Mouse (Mus musculus) left cerebral cortex, adult 6 months (tissue): Measurements from ENCODE around the gene Eif2ak1. TPM values are rescaled to one million over a fixed set of nuclear protein-coding genes. Genes with fewer than 3 reads are reported as not detected.

Experiments
- long read RNA-seq, 2 experiments: library from polyadenylated mRNA; unstranded; transcript quantifications; one replicate each; pipeline ENCODE4 v2.0.0; 2019 to 2020
- polyA plus RNA-seq: library from polyadenylated mRNA; unstranded; fragments of <200 nt; fragmentation: Nextera tagmentation; gene quantifications from 2 replicates; pipeline ENCODE4 v1.2.3, GENCODE M21; 2021

The Eif2ak1 gene
- polyA plus RNA-seq = 22.7 and 29.4 TPM in 2 replicates
- long read RNA-seq, experiment 1, full-length matches to known transcripts = 189 of 215 reads
- long read RNA-seq, experiment 1, partial matches to known transcripts = 8 of 215 reads
- long read RNA-seq, experiment 1, other reads (novel, unspliced or antisense) = 18 of 215 reads
- long read RNA-seq, experiment 2, full-length matches to known transcripts = 17 of 40 reads
- long read RNA-seq, experiment 2, partial matches to known transcripts = 12 of 40 reads
- long read RNA-seq, experiment 2, other reads (novel, unspliced or antisense) = 11 of 40 reads

DNA sequence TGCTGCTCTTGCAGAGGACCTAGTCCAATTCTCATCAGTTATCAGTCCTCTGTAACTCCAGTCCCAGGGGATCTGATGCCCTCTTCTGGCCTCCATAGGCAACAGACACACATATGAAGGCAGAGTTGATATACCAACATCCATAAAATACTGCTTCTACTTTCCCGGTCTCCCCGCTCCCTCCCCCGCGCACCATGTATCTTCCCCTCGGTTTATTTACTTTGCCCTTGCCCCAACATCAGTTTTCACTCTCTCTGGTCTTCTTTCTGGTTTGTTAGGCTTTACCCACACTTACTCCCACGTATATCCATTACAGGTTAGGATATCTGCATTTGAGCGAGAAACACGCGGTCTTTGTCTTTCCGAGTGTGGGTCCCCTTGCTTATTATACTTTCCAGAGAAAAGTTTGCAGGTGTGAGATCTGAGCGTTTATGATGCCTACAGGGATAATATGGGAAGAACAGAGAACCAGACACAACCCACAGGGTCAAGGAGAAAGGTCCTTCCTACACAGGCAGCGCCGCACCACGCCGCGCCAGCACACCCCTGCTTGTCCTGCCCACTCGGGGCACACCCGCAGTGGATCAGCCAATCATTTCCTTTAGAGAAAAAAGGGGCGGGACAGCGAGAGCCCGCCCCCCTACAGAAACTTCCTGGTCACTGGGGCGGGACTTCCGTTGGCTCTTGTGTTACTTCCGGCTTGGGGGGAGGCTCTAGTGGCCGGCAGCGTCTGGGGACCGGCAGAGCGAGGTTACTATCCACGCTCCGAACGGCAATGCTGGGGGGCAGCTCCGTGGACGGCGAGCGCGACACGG is at the start of gene Eif2ak1:
Gene Eif2ak1, plus strand, starts transcription at position 673 of the 815 bp plus-strand sequence.

DNA sequence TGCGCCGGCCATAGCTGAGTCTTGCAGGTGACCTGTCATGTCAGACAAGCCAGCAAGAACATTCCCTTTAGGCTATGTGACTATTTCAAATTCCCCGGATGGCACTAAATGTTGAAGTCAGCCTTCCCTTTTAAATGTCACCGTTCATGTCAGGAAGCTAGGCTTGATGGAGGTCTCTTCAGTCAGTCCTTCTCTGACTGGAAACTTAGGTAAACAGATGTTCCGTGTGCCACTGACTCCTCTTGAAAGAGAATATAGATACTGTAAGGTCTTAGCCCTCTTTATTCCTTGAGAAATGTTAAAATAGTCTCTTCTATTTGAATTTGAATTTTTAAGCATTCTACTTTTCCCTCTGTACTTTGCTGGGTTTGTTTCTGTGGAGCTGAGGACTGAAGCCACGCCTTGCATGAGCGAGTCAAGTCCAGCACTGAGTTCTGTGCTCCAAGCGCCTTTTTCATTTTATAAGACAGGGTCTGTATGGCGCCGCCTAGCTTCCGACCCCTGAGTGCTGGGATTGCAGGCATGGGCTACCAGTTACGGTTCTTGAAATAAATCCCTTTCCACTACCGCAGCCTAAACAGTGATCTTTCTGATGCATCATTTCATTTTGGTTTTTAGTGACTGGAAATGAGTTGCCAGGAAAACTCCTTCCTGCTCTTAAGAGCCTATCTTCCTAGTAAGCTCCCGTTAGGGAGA is 80.2 kb downstream of the Eif2ak1 start, which contains the start of gene Ankrd61:
Gene Ankrd61, minus strand, starts transcription at position 51 of the 696 bp plus-strand sequence.

DNA sequence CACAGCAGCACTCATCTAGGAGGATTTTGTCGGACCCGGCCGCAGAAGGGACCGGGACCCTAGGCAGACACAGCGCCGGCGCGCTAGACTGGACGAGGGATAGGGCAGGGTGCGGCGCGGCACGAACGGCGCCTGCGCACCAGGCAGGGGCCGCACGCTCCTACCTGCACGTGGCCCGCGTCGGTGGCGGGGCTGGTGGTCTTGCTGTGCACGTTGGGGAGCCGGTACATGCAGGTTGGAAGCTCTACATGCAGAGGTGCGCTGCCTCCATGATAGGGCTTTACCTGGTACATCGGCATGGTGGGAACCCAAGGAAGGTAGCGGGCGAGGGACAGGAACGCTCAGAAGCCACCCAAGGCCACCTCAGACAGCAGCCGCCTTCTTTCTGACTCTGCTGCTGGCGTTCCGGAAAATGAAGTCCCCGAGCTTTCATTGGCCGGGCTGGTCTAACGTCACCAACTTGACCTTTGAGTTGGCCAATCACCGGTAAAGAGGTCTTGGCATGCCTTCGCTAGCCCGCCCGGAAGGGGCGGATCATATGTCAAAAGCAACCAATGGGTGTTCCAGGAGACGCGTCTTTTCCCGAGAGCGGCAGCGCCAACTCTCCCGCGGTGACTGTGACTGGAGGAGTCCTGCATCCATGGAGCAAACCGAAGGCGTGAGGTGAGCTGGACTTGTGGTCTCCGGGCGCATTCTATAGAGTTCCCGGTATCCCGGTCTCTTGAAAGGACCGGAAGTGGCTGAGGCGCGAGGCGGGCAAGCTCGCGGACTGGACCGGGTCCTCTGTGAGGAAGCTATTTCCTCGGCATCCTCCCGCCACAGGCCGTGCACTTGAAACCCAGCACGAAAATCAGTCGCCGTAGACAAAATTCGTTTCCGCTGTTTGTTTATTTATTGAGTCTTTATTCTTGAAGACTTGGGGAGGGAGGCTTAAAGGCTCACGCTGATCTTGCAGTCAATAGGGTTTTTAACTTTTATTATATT is 92.1 kb downstream of the Eif2ak1 start, which contains the start of the genes Aimp2 and Pms2:
Gene Aimp2, minus strand, starts transcription at position 431 of the 984 bp plus-strand sequence.
Gene Pms2, plus strand, starts transcription at position 548 of the 984 bp plus-strand sequence.

DNA sequence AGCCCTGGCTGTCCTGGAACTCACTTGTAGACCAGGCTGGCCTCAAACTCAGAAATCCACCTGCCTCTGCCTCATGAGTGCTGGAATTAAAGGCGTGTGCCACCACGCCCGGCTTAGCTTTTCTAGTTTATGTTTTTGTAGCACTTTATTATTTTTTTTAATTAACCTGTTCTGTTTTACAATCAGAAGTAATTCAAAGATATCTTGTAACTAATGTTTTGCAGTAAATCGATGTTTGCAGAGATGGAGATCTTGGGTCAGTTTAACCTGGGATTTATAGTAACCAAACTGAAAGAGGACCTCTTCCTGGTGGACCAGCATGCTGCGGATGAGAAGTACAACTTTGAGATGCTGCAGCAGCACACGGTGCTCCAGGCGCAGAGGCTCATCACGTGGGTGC is 110.3 kb downstream of the Eif2ak1 start, which contains the start of gene Gm42421:
Gene Gm42421, plus strand, starts transcription at position 301 of the 400 bp plus-strand sequence.

GRCm38 (mm10) chr5:143932831-143933230 is 115.2 kb downstream of the Eif2ak1 start, which contains the start of gene Rsph10b:
Gene Rsph10b, plus strand, starts transcription at chr5:143933035.

Other genes starting within 250 kb of the Eif2ak1 start
- gene Cyth3, start 195.3 kb upstream of the Eif2ak1 start, polyA plus RNA-seq = 15.6 and 19.6 TPM in 2 replicates
- 6.4 and 12.1 TPM in 2 replicates for gene Usp42, start 85.5 kb upstream of the Eif2ak1 start, polyA plus RNA-seq
- 0.09 TPM in 1 of 2 replicates, not detected in the other for gene Ankrd61, start 79.9 kb downstream of the Eif2ak1 start, polyA plus RNA-seq
- 40.5 and 44.0 TPM in 2 replicates for gene Aimp2, start 92.1 kb downstream of the Eif2ak1 start, polyA plus RNA-seq
- gene Pms2, start 92.2 kb downstream of the Eif2ak1 start, polyA plus RNA-seq = 6.6 and 10.7 TPM in 2 replicates
- gene Gm42421, start 110.4 kb downstream of the Eif2ak1 start, polyA plus RNA-seq = not detected in 2 replicates
- gene Rsph10b, start 115.2 kb downstream of the Eif2ak1 start, polyA plus RNA-seq = 1.3 and 2.0 TPM in 2 replicates
- 17.6 and 41.1 TPM in 2 replicates for gene Ccz1, start 197.1 kb downstream of the Eif2ak1 start, polyA plus RNA-seq
- gene Ocm, start 208.9 kb downstream of the Eif2ak1 start, polyA plus RNA-seq = 1.1 and 3.2 TPM in 2 replicates